Comparison of ENCODE assay signal across 24 mouse cellular contexts in genomic region chr5:65761020-65761419, GRCm38 (mm10). TPM values are rescaled to one million over a fixed set of nuclear protein-coding genes. Genes with fewer than 3 reads are reported as not detected.
DNase-seq lines count a peak whose midpoint lies in the region; ATAC-seq and TF ChIP-seq lines count a peak whose summit lies in the region.
"Had no signal": no experiment of that assay in that cellular context is flagged by ENCODE, and none has a peak within 500 bp of the region (broad histone marks: within the 10 kb centered on the region; RNA-seq: fewer than 3 reads in every experiment).

No protein-coding gene starts in this region.

- no peaks in the 10 kb centered on the region for H3K27me3 ChIP-seq in lung, embryonic 14.5 days (ENCODE audit: insufficient read depth, low read length)
- no peaks in the 10 kb centered on the region for H3K27me3 ChIP-seq in liver, embryonic 11.5 days (replicated peaks; ENCODE audit: control insufficient read depth, insufficient read depth, low read length)
- H3K27me3 ChIP-seq in liver, embryonic 15.5 days, result no peaks in the 10 kb centered on the region
- H3K27me3 ChIP-seq: embryonic facial prominence, embryonic 13.5 days; forebrain, embryonic 12.5 days; heart, embryonic 13.5 days; hindbrain, embryonic 12.5 days; Patski had no signal

- no peak for DNase-seq in lung, embryonic 14.5 days
- DNase-seq in lung, adult 18-20 months, result no peak
- DNase-seq in liver, embryonic 11.5 days (ENCODE audit: low spot score), result no peak
- no peak for DNase-seq in left cerebral cortex, postnatal 4 days
- DNase-seq in adrenal gland, postnatal 4 days (ENCODE audit: low spot score in 2 of 2), result no peak
- DNase-seq in layer of hippocampus, postnatal 36 days, result no peak
- DNase-seq: adrenal gland, adult 2 months; adrenal gland, postnatal 36 days; cerebellum, adult 18-20 months; cerebellum, adult 9-11 months; cerebellum, postnatal 36 days; forebrain, postnatal 0 days; gastrocnemius, adult 2 months; gastrocnemius, postnatal 25 days; heart, postnatal 36 days had no signal

- no peak for TF ChIP-seq CTCF in lung, embryonic 14.5 days (IDR thresholded peaks at IDR 0.05; ENCODE audit: low read depth)

- no peak for ATAC-seq in lung, embryonic 14.5 days (ENCODE audit: insufficient read depth)
- ATAC-seq in liver, embryonic 11.5 days (replicated peaks; ENCODE audit: low FRiP score), result peak; percentile 19; the same call in 1 of the 2 replicates
- no peak for ATAC-seq in liver, embryonic 15.5 days (ENCODE audit: insufficient read depth)
- ATAC-seq in megakaryocyte-erythroid progenitor cell, adult 5-6 weeks (replicated peaks; ENCODE audit: low FRiP score, low TSS enrichment, poor library complexity, severe bottlenecking), result peak; percentile 57
- ATAC-seq: activated CD4-positive, CD25-positive, alpha-beta regulatory T cell, adult 4 months; forebrain, postnatal 0 days; hindbrain, embryonic 16.5 days; Patski had no signal

- no peak overlapping the region for H3K27ac ChIP-seq in lung, embryonic 14.5 days (ENCODE audit: low read depth)
- peak overlapping the region; percentile 1; the same call in 1 of the 2 replicates for H3K27ac ChIP-seq in liver, embryonic 11.5 days (ENCODE audit: low read depth, low read length)
- peak overlapping the region; percentile 69 for H3K27ac ChIP-seq in liver, embryonic 15.5 days (replicated peaks)
- H3K27ac ChIP-seq: embryonic facial prominence, embryonic 13.5 days; gastrocnemius, adult 2 months; hindbrain, embryonic 12.5 days had no signal

- intact Hi-C loops in left cerebral cortex, postnatal 4 days (cut with DNase I), result loop anchor here (5.0 kb wide), 1 partner anchor 191 kb away; no protein-coding TSS in a partner anchor

- no peaks in the 10 kb centered on the region for H3K9me3 ChIP-seq in lung, embryonic 14.5 days (ENCODE audit: low read depth, low read length)
- no peaks in the 10 kb centered on the region for H3K9me3 ChIP-seq in liver, embryonic 11.5 days (ENCODE audit: control insufficient read depth, low read length)
- H3K9me3 ChIP-seq in liver, embryonic 15.5 days (replicated peaks), result no peaks in the 10 kb centered on the region
- H3K9me3 ChIP-seq: embryonic facial prominence, embryonic 13.5 days; forebrain, embryonic 12.5 days; heart, embryonic 13.5 days; hindbrain, embryonic 12.5 days had no signal

- WGBS in lung, embryonic 14.5 days, result 38% methylated on average over 5 of the region's 5 CpGs
- 38% methylated on average over 5 of the region's 5 CpGs for WGBS in liver, embryonic 11.5 days
- WGBS in liver, embryonic 15.5 days (ENCODE audit: insufficient replicate concordance), result 17% methylated on average over 5 of the region's 5 CpGs

- no peak overlapping the region for H3K9ac ChIP-seq in lung, embryonic 14.5 days
- H3K9ac ChIP-seq in liver, embryonic 11.5 days (ENCODE audit: low read depth, low read length), result no peak overlapping the region
- no peak overlapping the region for H3K9ac ChIP-seq in liver, embryonic 15.5 days
- H3K9ac ChIP-seq: embryonic facial prominence, embryonic 13.5 days; forebrain, embryonic 12.5 days; forebrain, postnatal 0 days; heart, embryonic 13.5 days; hindbrain, embryonic 12.5 days had no signal

- peaks cover 9% of the 10 kb centered on the region; the same call in 1 of the 2 replicates for H3K4me1 ChIP-seq in lung, embryonic 14.5 days (ENCODE audit: insufficient read depth)
- peaks cover 15% of the 10 kb centered on the region for H3K4me1 ChIP-seq in liver, embryonic 11.5 days (replicated peaks; ENCODE audit: control insufficient read depth, insufficient read depth, low read length)
- H3K4me1 ChIP-seq in liver, embryonic 15.5 days (replicated peaks), result peaks cover 26% of the 10 kb centered on the region

- H3K4me3 ChIP-seq in lung, embryonic 14.5 days (ENCODE audit: low read depth, low read length), result no peak overlapping the region
- H3K4me3 ChIP-seq in liver, embryonic 11.5 days (ENCODE audit: low read depth, low read length), result no peak overlapping the region
- H3K4me3 ChIP-seq in liver, embryonic 15.5 days (replicated peaks), result no peak overlapping the region
- H3K4me3 ChIP-seq: embryonic facial prominence, embryonic 13.5 days; forebrain, embryonic 12.5 days; gastrocnemius, adult 2 months; hindbrain, embryonic 12.5 days had no signal

- H3K36me3 ChIP-seq in lung, embryonic 14.5 days (ENCODE audit: insufficient read depth), result no peaks in the 10 kb centered on the region
- no peaks in the 10 kb centered on the region for H3K36me3 ChIP-seq in liver, embryonic 11.5 days (ENCODE audit: control insufficient read depth, insufficient read depth, low read length)
- no peaks in the 10 kb centered on the region for H3K36me3 ChIP-seq in liver, embryonic 15.5 days (replicated peaks)
- H3K36me3 ChIP-seq: forebrain, embryonic 12.5 days; hindbrain, embryonic 12.5 days had no signal

- peak overlapping the region; percentile 15; the same call in 1 of the 2 replicates for H3K4me2 ChIP-seq in lung, embryonic 14.5 days
- H3K4me2 ChIP-seq in liver, embryonic 11.5 days, result no peak overlapping the region
- H3K4me2 ChIP-seq in liver, embryonic 15.5 days, result no peak overlapping the region
- H3K4me2 ChIP-seq: embryonic facial prominence, embryonic 13.5 days had no signal

RNA-seq across cellular contexts. Expression of gene N4bp2, which starts 2.3 kb away (rescaled TPM):
- polyA plus RNA-seq in lung, embryonic 14.5 days (2014; fragmentation: Nextera tagmentation; extraction: Ambion mirVana), result 33.0 and 33.2 TPM in 2 replicates
- polyA plus RNA-seq in liver, embryonic 11.5 days (2014; fragmentation: Nextera tagmentation; extraction: Ambion mirVana), result 28.2 and 31.6 TPM in 2 replicates
- polyA plus RNA-seq in liver, embryonic 15.5 days (2015; fragmentation: Nextera tagmentation; extraction: Ambion mirVana), result 7.8 and 8.5 TPM in 2 replicates
- 38.8 and 42.9 TPM in 2 replicates for total RNA-seq in megakaryocyte-erythroid progenitor cell, adult 5-6 weeks (2014; fragmentation: Nextera tagmentation)
- total RNA-seq in megakaryocyte-erythroid progenitor cell, adult 5-6 weeks (2017), result 21.0 and 22.4 TPM in 2 replicates
- total RNA-seq in left cerebral cortex, postnatal 4 days (2021), result 10 to 100 TPM; 30.8 to 31.7 TPM
- total RNA-seq in adrenal gland, postnatal 4 days (2021), result 10 to 100 TPM; 41.6 to 45.6 TPM
- total RNA-seq in layer of hippocampus, postnatal 36 days (2021), result 10 to 100 TPM; 10.4 to 16.1 TPM

Comparison
In these comparisons a context has a peak if more than half of its experiments do, and no peak if none do; other contexts are left out.
1. ATAC-seq: peak in liver, embryonic 11.5 days (single experiment) and megakaryocyte-erythroid progenitor cell, adult 5-6 weeks (single experiment); none in lung, embryonic 14.5 days (single experiment) and liver, embryonic 15.5 days (single experiment).